Mouse (Mus musculus): ENCODE results near the gene Cemip2. TPM values are rescaled to one million over a fixed set of nuclear protein-coding genes. Genes with fewer than 3 reads are reported as not detected.
"Not testable (repeated sequence)": the region's sequence is repeated elsewhere in the genome, so short reads cannot be mapped to it uniquely, and the experiment has no call there.

The Cemip2 gene
- polyA plus RNA-seq, 1 experiment from 2014 or later: 12.9 TPM

GRCm38 (mm10) chr19:21860132-21860531, 82.0 kb downstream of the Cemip2 start:
- no peak for ATAC-seq (ENCODE audit: insufficient read depth, low FRiP score, low read depth)
- no peaks in the 10 kb centered on the region for H3K27me3 ChIP-seq (replicated peaks)
- H3K4me3 ChIP-seq (replicated peaks): no peak overlapping the region
- peaks cover 3% of the 10 kb centered on the region; the same call in 1 of the 2 replicates for H3K36me3 ChIP-seq
- H3K4me1 ChIP-seq: no peaks in the 10 kb centered on the region
- WGBS: 84% methylated on average over 5 of the region's 5 CpGs
- no peaks in the 10 kb centered on the region for H3K9me3 ChIP-seq
- no peak overlapping the region for H3K9ac ChIP-seq
- no peak overlapping the region for H3K4me2 ChIP-seq
- H3K27ac ChIP-seq: no peak overlapping the region

DNA sequence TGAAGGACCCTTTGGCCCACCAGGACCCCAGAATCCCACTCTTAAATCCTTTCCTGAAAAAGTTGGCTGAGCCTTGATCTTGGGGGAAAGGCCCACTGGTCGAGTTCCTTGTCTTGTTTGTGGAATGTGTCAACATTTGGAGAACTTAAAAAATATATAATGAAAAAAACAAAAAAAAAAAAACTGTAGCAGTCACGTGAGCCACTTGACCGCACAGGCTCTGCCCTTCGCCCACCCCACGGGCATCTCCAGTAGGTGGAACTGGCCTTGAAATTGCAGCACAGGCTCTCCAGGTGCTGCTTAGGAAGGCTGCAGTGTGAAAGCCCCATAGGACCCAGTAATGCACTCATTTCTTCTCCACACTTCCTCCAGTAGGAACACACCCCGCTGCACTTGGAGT, 82.8 kb downstream of the Cemip2 start:
- H3K4me3 ChIP-seq (replicated peaks): no peak overlapping the region
- no peak overlapping the region for H3K4me2 ChIP-seq
- no peak overlapping the region for H3K27ac ChIP-seq
- no peaks in the 10 kb centered on the region for H3K9me3 ChIP-seq
- no peak for ATAC-seq (ENCODE audit: insufficient read depth, low FRiP score, low read depth)
- H3K9ac ChIP-seq: no peak overlapping the region
- H3K36me3 ChIP-seq: peaks cover 3% of the 10 kb centered on the region; the same call in 1 of the 2 replicates
- WGBS: 90% methylated on average over 6 of the region's 6 CpGs
- no peaks in the 10 kb centered on the region for H3K27me3 ChIP-seq (replicated peaks)
- no peaks in the 10 kb centered on the region for H3K4me1 ChIP-seq

GRCm38 (mm10) chr19:21862289-21862990, 84.3 kb downstream of the Cemip2 start:
- Histone ChIP-seq H3K36me3 (no peaks in the 10 kb centered on the region), H3K27me3 (replicated peaks) (no peaks in the 10 kb centered on the region), H3K4me2 (no peak overlapping the region), H3K9ac (no peak overlapping the region), H3K9me3 (no peaks in the 10 kb centered on the region), H3K27ac (no peak overlapping the region), H3K4me1 (no peaks in the 10 kb centered on the region), H3K4me3 (replicated peaks) (no peak overlapping the region)
- WGBS: 75% methylated on average over 5 of the region's 5 CpGs
- no peak for ATAC-seq (ENCODE audit: insufficient read depth, low FRiP score, low read depth)

DNA sequence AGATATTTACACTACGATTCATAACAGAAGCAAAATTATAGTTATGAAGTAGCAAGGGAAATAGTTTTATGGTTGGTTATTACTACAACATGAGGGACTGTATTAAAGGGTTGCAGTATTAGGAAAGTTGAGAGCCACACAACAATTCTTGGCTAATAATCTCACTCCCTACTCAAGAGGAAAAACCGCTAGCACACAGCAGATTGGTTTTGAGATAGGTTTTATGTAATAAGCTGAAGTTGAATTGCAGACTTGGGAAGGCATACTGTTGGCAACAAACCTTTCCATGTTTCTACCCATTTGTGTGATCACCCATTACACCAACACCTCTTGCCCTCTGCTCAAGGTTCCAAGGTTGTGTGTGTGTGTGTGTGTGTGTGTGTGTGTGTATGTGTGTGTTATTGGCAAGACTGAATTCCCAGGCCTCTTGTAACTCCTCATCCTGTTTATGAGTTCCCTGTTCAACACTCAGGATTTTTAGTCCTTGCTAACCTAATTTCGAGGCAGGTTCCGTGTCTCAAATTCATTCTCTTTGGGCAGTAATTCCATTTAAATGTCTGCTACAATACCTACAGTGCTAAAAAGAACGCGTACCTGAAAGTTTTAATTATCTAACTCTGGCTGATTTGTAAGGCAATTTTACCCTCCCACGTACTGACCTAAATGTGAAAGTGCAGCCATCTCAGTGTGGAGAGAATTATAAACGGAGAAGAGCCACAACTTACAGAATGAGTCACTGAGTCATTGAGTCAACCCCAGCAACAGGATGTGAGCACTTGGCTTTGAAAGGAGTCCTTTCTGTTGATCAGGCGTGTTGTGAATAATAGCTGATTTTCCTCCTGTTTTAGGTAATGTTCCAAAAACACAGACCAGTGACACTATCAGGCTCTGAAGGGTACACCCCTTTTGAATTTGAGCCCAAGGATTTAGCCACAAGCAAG, 85.1 kb downstream of the Cemip2 start:
- WGBS: 84% methylated on average over 9 of the region's 9 CpGs
- Histone ChIP-seq H3K27ac (no peak overlapping the region), H3K27me3 (replicated peaks) (no peaks in the 10 kb centered on the region)

GRCm38 (mm10) chr19:21865242-21866055, 87.3 kb downstream of the Cemip2 start:
- no peaks in the 10 kb centered on the region for H3K36me3 ChIP-seq
- H3K9ac ChIP-seq: no peak overlapping the region
- no peaks in the 10 kb centered on the region for H3K9me3 ChIP-seq
- no peak overlapping the region for H3K4me2 ChIP-seq
- no peaks in the 10 kb centered on the region for H3K4me1 ChIP-seq
- no peak for ATAC-seq (ENCODE audit: insufficient read depth, low FRiP score, low read depth)
- H3K27ac ChIP-seq: no peak overlapping the region
- H3K27me3 ChIP-seq (replicated peaks): no peaks in the 10 kb centered on the region
- WGBS: 76% methylated on average over 7 of the region's 7 CpGs
- no peak overlapping the region for H3K4me3 ChIP-seq (replicated peaks)

More for the DNA sequence above, 85.1 kb downstream of the Cemip2 start:
- Histone ChIP-seq H3K9me3 (no peaks in the 10 kb centered on the region), H3K4me2 (no peak overlapping the region), H3K9ac (no peak overlapping the region), H3K4me3 (replicated peaks) (no peak overlapping the region), H3K4me1 (no peaks in the 10 kb centered on the region), H3K36me3 (no peaks in the 10 kb centered on the region)
- ATAC-seq (ENCODE audit: insufficient read depth, low FRiP score, low read depth): no peak

DNA sequence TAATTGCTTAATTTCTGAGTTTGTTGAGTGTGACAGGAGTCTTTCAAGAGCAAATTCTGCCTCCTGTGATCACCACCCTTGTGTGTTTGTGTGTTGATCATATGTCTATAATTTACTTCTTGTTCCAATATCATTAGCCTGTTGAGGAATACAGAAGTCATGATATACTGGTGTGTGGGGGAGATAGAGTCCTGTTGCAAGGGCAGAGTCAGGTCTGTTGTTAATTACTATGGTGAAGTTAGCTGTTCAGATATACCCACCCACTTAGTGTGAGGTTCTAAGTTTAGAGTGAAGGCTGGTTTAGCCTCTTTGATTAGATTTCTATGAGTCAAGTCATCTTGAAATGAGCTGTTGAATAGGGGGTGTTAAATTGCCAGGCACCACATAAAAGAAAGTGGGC, 88.0 kb downstream of the Cemip2 start:
- Histone ChIP-seq H3K27ac (no peak overlapping the region), H3K36me3 (no peaks in the 10 kb centered on the region), H3K4me1 (no peaks in the 10 kb centered on the region), H3K4me2 (no peak overlapping the region), H3K4me3 (replicated peaks) (no peak overlapping the region), H3K9ac (no peak overlapping the region), H3K9me3 (no peaks in the 10 kb centered on the region), H3K27me3 (replicated peaks) (no peaks in the 10 kb centered on the region)
- no peak for ATAC-seq (ENCODE audit: insufficient read depth, low FRiP score, low read depth)

GRCm38 (mm10) chr19:21866756-21867155, 88.6 kb downstream of the Cemip2 start:
- WGBS: 87% methylated on average over 4 of the region's 4 CpGs

GRCm38 (mm10) chr19:21868471-21868870, 90.3 kb downstream of the Cemip2 start:
- WGBS: 63% methylated on average over 2 of the region's 2 CpGs
- Histone ChIP-seq H3K4me2 (no peak overlapping the region), H3K36me3 (no peaks in the 10 kb centered on the region), H3K27me3 (replicated peaks) (no peaks in the 10 kb centered on the region), H3K4me1 (no peaks in the 10 kb centered on the region), H3K9me3 (no peaks in the 10 kb centered on the region), H3K9ac (no peak overlapping the region), H3K27ac (no peak overlapping the region), H3K4me3 (replicated peaks) (no peak overlapping the region)
- ATAC-seq (ENCODE audit: insufficient read depth, low FRiP score, low read depth): no peak

More at GRCm38 (mm10) chr19:21866756-21867155, 88.6 kb downstream of the Cemip2 start:
- not testable (repeated sequence) for H3K9ac ChIP-seq; H3K4me1 ChIP-seq; H3K27me3 ChIP-seq (replicated peaks); H3K9me3 ChIP-seq; ATAC-seq (ENCODE audit: insufficient read depth, low FRiP score, low read depth); H3K27ac ChIP-seq; H3K4me3 ChIP-seq (replicated peaks); H3K36me3 ChIP-seq; H3K4me2 ChIP-seq

- Histone ChIP-seq H3K4me3 (replicated peaks) (no peak overlapping the region), H3K4me2 (no peak overlapping the region), H3K9me3 (no peaks in the 10 kb centered on the region), H3K9ac (no peak overlapping the region), H3K27me3 (replicated peaks) (no peaks in the 10 kb centered on the region), H3K27ac (no peak overlapping the region), H3K36me3 (no peaks in the 10 kb centered on the region), H3K4me1 (no peaks in the 10 kb centered on the region)
- ATAC-seq (ENCODE audit: insufficient read depth, low FRiP score, low read depth): no peak
- 31% methylated on average over 8 of the region's 8 CpGs for WGBS
Observed at GRCm38 (mm10) chr19:21882110-21882940, 104.2 kb downstream of the Cemip2 start.

GRCm38 (mm10) chr19:21883053-21883452, 104.9 kb downstream of the Cemip2 start:
- ATAC-seq (ENCODE audit: insufficient read depth, low FRiP score, low read depth): no peak
- no peaks in the 10 kb centered on the region for H3K9me3 ChIP-seq
- no peaks in the 10 kb centered on the region for H3K4me1 ChIP-seq
- no peak overlapping the region for H3K27ac ChIP-seq
- H3K9ac ChIP-seq: no peak overlapping the region
- H3K36me3 ChIP-seq: no peaks in the 10 kb centered on the region
- H3K4me3 ChIP-seq (replicated peaks): no peak overlapping the region
- no peaks in the 10 kb centered on the region for H3K27me3 ChIP-seq (replicated peaks)
- H3K4me2 ChIP-seq: no peak overlapping the region
- WGBS: 78% methylated on average over 3 of the region's 3 CpGs

DNA sequence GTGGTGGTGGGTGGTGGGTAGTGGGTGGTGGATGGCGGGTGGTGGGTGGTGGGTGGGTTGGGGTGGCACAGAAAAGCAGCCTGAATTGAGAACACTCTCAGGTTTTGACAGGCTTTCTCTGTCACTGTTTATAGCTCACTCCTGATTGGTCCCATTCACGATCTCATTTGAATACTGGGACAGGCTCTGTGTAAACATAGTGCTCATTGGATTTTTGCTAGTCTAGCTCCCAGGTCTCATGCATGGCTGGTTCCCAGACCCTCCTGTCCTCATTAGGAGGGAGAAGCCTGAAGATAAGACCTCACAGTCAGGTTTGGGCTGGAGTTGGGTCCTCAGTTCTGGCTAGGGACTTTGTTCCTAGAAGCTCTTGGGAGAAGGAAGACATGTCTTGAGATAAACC, 105.8 kb downstream of the Cemip2 start:
- H3K9me3 ChIP-seq: no peaks in the 10 kb centered on the region
- WGBS: 68% methylated on average over 2 of the region's 2 CpGs
- no peak for ATAC-seq (ENCODE audit: insufficient read depth, low FRiP score, low read depth)

More for the DNA sequence above, 105.8 kb downstream of the Cemip2 start:
- no peaks in the 10 kb centered on the region for H3K4me1 ChIP-seq
- no peak overlapping the region for H3K4me2 ChIP-seq
- H3K27me3 ChIP-seq (replicated peaks): no peaks in the 10 kb centered on the region
- H3K27ac ChIP-seq: no peak overlapping the region
- H3K36me3 ChIP-seq: no peaks in the 10 kb centered on the region
- H3K4me3 ChIP-seq (replicated peaks): no peak overlapping the region
- no peak overlapping the region for H3K9ac ChIP-seq

All from stomach, embryonic 15.5 days (tissue).